Mouse (Mus musculus) gastrocnemius, adult 18-20 months (tissue): ENCODE data around the gene Slc9a9. TPM values are rescaled to one million over a fixed set of nuclear protein-coding genes. Genes with fewer than 3 reads are reported as not detected.
A peak's percentile ranks its signal among the peaks of the same experiment; 100 is the strongest.

Experiments used
- DNase-seq: peaks from one replicate; pipeline ENCODE4 v3.0.0; 2021; ENCODE audit warnings: low spot score
- total RNA-seq, 2 experiments: library from RNA; stranded (reverse); gene quantifications; 2 replicates each; pipeline ENCODE4 v1.2.3; 2021

Slc9a9 gene
- total RNA-seq, 2 experiments from 2014 or later: 1.6 to 2.5 TPM

GRCm38 (mm10) chr9:95191442-95191841 lies 521.7 kb downstream of the Slc9a9 start:
- DNase-seq: no peak

- DNase-seq: no peak
Observed at GRCm38 (mm10) chr9:95192901-95193532, 523.3 kb downstream of the Slc9a9 start.

- no peak for DNase-seq
Observed at GRCm38 (mm10) chr9:95193672-95194071, 524.0 kb downstream of the Slc9a9 start.

GRCm38 (mm10) chr9:95194158-95194557 lies 524.4 kb downstream of the Slc9a9 start:
- DNase-seq: no peak

GRCm38 (mm10) chr9:95207661-95208060 lies 538.0 kb downstream of the Slc9a9 start:
- no peak for DNase-seq

- peak; percentile 75 for DNase-seq
Observed at GRCm38 (mm10) chr9:95208681-95209080, 539.0 kb downstream of the Slc9a9 start.

GRCm38 (mm10) chr9:95220009-95220408 lies 550.3 kb downstream of the Slc9a9 start:
- DNase-seq: no peak

- no peak for DNase-seq
Observed at GRCm38 (mm10) chr9:95221310-95221709, 551.6 kb downstream of the Slc9a9 start.

GRCm38 (mm10) chr9:95226986-95227385 lies 557.3 kb downstream of the Slc9a9 start:
- no peak for DNase-seq

- DNase-seq: no peak
Observed at GRCm38 (mm10) chr9:95228123-95228522, 558.4 kb downstream of the Slc9a9 start.

GRCm38 (mm10) chr9:95229147-95229546 lies 559.4 kb downstream of the Slc9a9 start:
- no peak for DNase-seq

- no peak for DNase-seq
Observed at GRCm38 (mm10) chr9:95239900-95240299, 570.2 kb downstream of the Slc9a9 start.

GRCm38 (mm10) chr9:95242628-95243195 lies 573.0 kb downstream of the Slc9a9 start:
- no peak for DNase-seq

- DNase-seq: no peak
Observed at GRCm38 (mm10) chr9:95254162-95254561, 584.5 kb downstream of the Slc9a9 start.

GRCm38 (mm10) chr9:95255844-95256243 lies 586.1 kb downstream of the Slc9a9 start:
- DNase-seq: no peak

GRCm38 (mm10) chr9:95256680-95257316 lies 587.1 kb downstream of the Slc9a9 start:
- no peak for DNase-seq

GRCm38 (mm10) chr9:95262851-95263250 lies 593.1 kb downstream of the Slc9a9 start:
- DNase-seq: no peak

GRCm38 (mm10) chr9:95263867-95264509 lies 594.3 kb downstream of the Slc9a9 start:
- DNase-seq: no peak

GRCm38 (mm10) chr9:95266179-95266578 lies 596.5 kb downstream of the Slc9a9 start:
- no peak for DNase-seq

- DNase-seq: no peak
Observed at GRCm38 (mm10) chr9:95266924-95267323, 597.2 kb downstream of the Slc9a9 start.

- DNase-seq: peak; percentile 15
Observed at GRCm38 (mm10) chr9:95279590-95280344, 610.1 kb downstream of the Slc9a9 start.
